Mouse (Mus musculus): ENCODE data around the gene Lrp5. TPM values are rescaled to one million over a fixed set of nuclear protein-coding genes. Genes with fewer than 3 reads are reported as not detected.

Gene Lrp5
- polyA plus RNA-seq, 1 experiment from 2014 or later = 2.3 TPM

DNA sequence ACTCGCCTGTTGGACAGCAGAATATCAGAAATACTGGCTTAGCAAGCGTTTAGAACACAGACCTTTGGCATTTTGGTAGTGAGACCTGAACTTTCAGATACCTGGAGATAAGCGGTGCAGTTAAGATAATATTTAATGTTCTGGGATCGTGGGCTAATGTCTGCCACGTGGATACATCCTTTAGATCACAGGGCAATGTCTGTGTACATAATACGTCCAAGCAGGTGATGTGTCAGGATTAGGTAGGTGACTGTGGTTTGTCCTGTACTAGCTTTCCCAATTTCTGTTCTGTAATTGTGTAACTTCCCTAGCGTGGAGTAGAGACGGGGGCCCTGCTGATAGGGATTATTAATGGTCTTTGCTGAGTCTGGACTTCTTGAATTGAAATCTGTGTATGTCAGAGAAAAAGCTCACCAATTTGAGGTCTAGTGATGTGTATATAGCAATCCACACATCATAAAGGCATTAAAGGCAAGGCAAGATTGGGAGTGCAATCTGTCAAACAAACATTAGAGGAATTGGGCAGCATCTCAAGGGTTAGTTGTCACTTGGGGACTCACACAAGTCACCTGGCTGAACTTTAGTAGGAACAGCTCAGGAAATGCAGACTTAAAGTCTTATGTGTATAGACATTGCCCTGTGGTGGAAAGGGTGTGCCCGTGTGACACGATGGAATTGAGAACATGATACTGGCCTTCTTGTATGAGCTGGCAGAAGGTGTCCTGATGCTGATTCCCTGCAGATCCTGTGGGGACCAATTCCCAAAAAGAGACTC is 22.8 kb upstream of the Lrp5 start:
- Histone ChIP-seq H3K4me2 (replicated peaks) (peak overlapping the region; percentile 72), H3K9me3 (no peaks in the 10 kb centered on the region), H3K36me3 (no peaks in the 10 kb centered on the region), H3K4me1 (peaks cover 17% of the 10 kb centered on the region), H3K9ac (replicated peaks) (peak overlapping the region; percentile 93), H3K27ac (replicated peaks) (no peak overlapping the region), H3K27me3 (no peaks in the 10 kb centered on the region), H3K4me3 (peak overlapping the region; percentile 97)
- no peak for ATAC-seq (replicated peaks)
- 43% methylated on average over 10 of the region's 10 CpGs for WGBS

GRCm38 (mm10) chr19:3708078-3709012 is 22.0 kb upstream of the Lrp5 start, which contains the start of gene 1810055G02Rik:
Gene 1810055G02Rik (plus strand): TSS chr19:3708293.
- H3K9me3 ChIP-seq = no peaks in the 10 kb centered on the region
- H3K4me2 ChIP-seq (replicated peaks) = peak within 1 kb of the TSS; percentile 72
- peak within 1 kb of the TSS; percentile 93 for H3K9ac ChIP-seq (replicated peaks)
- peak within 1 kb of the TSS; percentile 92 for H3K27ac ChIP-seq (replicated peaks)
- no peaks in the 10 kb centered on the region for H3K36me3 ChIP-seq
- H3K27me3 ChIP-seq = no peaks in the 10 kb centered on the region
- ATAC-seq (replicated peaks) = peak; percentile 97
- WGBS = under 1% methylated on average over 61 of the region's 61 CpGs
- H3K4me3 ChIP-seq = peak within 1 kb of the TSS; percentile 97
- peaks cover 17% of the 10 kb centered on the region for H3K4me1 ChIP-seq

GRCm38 (mm10) chr19:3707553-3707952 is 21.2 kb upstream of the Lrp5 start:
- peak overlapping the region; percentile 97 for H3K4me3 ChIP-seq
- H3K27ac ChIP-seq (replicated peaks) = peak overlapping the region; percentile 92
- H3K4me1 ChIP-seq = peaks cover 17% of the 10 kb centered on the region
- no peak for ATAC-seq (replicated peaks)
- H3K4me2 ChIP-seq (replicated peaks) = peak overlapping the region; percentile 72
- WGBS = 33% methylated on average over 10 of the region's 10 CpGs
- no peaks in the 10 kb centered on the region for H3K36me3 ChIP-seq
- H3K9me3 ChIP-seq = no peaks in the 10 kb centered on the region
- H3K9ac ChIP-seq (replicated peaks) = peak overlapping the region; percentile 93
- no peaks in the 10 kb centered on the region for H3K27me3 ChIP-seq

GRCm38 (mm10) chr19:3706258-3706657 is 19.9 kb upstream of the Lrp5 start:
- H3K27me3 ChIP-seq = no peaks in the 10 kb centered on the region
- no peaks in the 10 kb centered on the region for H3K36me3 ChIP-seq
- no peaks in the 10 kb centered on the region for H3K9me3 ChIP-seq
- H3K4me1 ChIP-seq = peaks cover 17% of the 10 kb centered on the region
- H3K9ac ChIP-seq (replicated peaks) = no peak overlapping the region
- no peak overlapping the region for H3K27ac ChIP-seq (replicated peaks)
- H3K4me2 ChIP-seq (replicated peaks) = no peak overlapping the region
- 68% methylated on average over 1 of the region's 1 CpGs for WGBS
- no peak for ATAC-seq (replicated peaks)
- H3K4me3 ChIP-seq = no peak overlapping the region

- H3K27me3 ChIP-seq = no peaks in the 10 kb centered on the region
- H3K4me3 ChIP-seq = no peak overlapping the region
- H3K9me3 ChIP-seq = no peaks in the 10 kb centered on the region
- H3K36me3 ChIP-seq = no peaks in the 10 kb centered on the region
- H3K4me1 ChIP-seq = peaks cover 2% of the 10 kb centered on the region
- no peak overlapping the region for H3K4me2 ChIP-seq (replicated peaks)
- H3K27ac ChIP-seq (replicated peaks) = no peak overlapping the region
- WGBS = 83% methylated on average over 4 of the region's 4 CpGs
- no peak for ATAC-seq (replicated peaks)
- H3K9ac ChIP-seq (replicated peaks) = no peak overlapping the region
Measured at GRCm38 (mm10) chr19:3702460-3702859, 16.1 kb upstream of the Lrp5 start.

DNA sequence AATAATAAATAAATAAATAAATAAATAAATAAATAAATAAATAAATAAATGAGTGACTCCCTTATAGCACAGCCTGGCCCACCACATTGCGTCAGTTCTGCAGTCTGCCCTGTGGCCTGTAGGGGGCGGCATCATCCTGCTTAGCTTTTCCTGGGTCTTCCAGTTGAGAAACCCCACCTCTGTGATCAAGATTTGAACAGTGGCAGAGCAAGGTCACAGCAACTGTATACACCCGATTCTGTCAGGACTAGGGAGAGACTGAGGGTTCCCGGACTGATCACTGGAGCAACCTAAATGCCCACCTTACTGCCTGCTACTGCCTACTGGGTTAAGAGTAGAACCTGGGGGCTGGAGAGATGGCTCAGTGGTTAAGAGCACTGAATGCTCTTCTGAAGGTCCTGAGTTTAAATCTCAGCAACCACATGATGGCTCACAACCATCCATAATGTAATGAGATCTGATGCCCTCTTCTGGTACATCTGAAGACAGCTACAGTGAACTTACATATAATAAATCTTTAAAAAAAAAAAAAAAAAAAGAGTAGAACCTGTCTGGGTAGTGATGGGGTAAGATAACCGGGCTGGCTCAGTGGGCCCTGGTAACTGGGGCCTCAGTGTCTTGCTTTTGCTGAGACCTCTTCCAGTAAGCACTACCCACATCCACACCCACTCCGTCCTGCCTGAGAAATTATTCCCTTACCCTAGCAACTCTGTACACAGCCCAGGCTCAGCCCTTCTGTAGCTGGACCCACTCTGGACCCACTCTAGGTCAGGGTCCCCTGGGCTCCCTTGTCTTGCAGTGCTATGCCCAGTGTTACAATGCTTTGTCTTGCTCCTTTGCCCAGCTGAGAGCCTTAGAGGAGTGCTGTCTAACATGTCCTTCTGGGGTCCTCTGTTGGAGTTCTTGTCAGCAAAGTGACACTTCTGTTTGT is 13.4 kb upstream of the Lrp5 start:
- H3K4me1 ChIP-seq = no peaks in the 10 kb centered on the region
- no peak overlapping the region for H3K4me2 ChIP-seq (replicated peaks)
- H3K36me3 ChIP-seq = no peaks in the 10 kb centered on the region
- no peaks in the 10 kb centered on the region for H3K9me3 ChIP-seq
- H3K9ac ChIP-seq (replicated peaks) = no peak overlapping the region
- no peak overlapping the region for H3K4me3 ChIP-seq
- H3K27ac ChIP-seq (replicated peaks) = no peak overlapping the region
- WGBS = 39% methylated on average over 6 of the region's 6 CpGs
- ATAC-seq (replicated peaks) = no peak; the same call in 1 of the 2 replicates
- no peaks in the 10 kb centered on the region for H3K27me3 ChIP-seq

GRCm38 (mm10) chr19:3698035-3698434 is 11.7 kb upstream of the Lrp5 start:
- no peak overlapping the region for H3K9ac ChIP-seq (replicated peaks)
- WGBS = 88% methylated on average over 7 of the region's 7 CpGs
- ATAC-seq (replicated peaks) = no peak
- H3K4me1 ChIP-seq = no peaks in the 10 kb centered on the region
- H3K36me3 ChIP-seq = no peaks in the 10 kb centered on the region
- no peaks in the 10 kb centered on the region for H3K9me3 ChIP-seq
- H3K27me3 ChIP-seq = no peaks in the 10 kb centered on the region
- H3K4me2 ChIP-seq (replicated peaks) = no peak overlapping the region
- H3K4me3 ChIP-seq = no peak overlapping the region
- no peak overlapping the region for H3K27ac ChIP-seq (replicated peaks)

DNA sequence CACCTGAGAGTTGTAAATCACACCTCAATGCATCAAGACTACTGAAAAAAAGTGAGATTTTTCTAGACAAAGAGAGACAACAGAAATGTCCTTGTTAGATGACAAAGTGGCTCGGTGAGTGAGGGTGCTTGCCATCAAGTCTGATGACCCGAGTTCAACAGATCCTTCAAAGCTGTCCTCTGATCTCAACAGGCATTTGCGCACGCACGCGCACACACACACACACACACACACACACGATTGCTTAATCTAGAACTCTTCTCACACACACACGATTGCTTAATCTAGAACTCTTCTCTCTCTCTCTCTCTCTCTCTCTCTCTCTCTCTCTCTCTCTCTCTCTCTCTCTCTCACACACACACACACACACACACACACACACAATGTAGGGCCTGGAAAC is 9.6 kb upstream of the Lrp5 start:
- WGBS = 91% methylated on average over 8 of the region's 8 CpGs
- ATAC-seq (replicated peaks) = no peak
- H3K9me3 ChIP-seq = no peaks in the 10 kb centered on the region
- no peaks in the 10 kb centered on the region for H3K27me3 ChIP-seq
- no peak overlapping the region for H3K4me3 ChIP-seq
- H3K4me2 ChIP-seq (replicated peaks) = no peak overlapping the region
- H3K4me1 ChIP-seq = no peaks in the 10 kb centered on the region
- no peaks in the 10 kb centered on the region for H3K36me3 ChIP-seq
- H3K9ac ChIP-seq (replicated peaks) = no peak overlapping the region
- no peak overlapping the region for H3K27ac ChIP-seq (replicated peaks)

DNA sequence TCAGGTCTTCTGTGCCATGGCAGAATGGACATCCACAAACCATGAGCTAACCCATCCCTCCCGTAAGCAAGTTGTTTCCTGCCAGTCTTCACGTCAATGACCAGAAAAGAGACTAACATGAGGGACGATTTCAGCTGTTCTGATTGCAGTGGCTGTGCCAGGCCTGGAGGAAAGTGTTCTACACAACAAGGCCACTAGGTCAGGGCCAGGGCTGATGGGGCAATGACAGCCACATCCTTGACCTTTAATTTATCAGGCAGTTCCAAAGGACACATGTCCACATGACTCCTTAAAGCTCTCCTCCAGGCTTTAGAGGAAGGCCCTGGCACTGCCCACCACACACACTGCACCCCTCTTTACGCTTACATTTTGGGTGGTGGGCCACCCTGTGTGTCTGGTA is 9.1 kb upstream of the Lrp5 start:
- 77% methylated on average over 4 of the region's 4 CpGs for WGBS
- Histone ChIP-seq H3K4me2 (replicated peaks) (no peak overlapping the region), H3K36me3 (no peaks in the 10 kb centered on the region), H3K27ac (replicated peaks) (no peak overlapping the region), H3K9ac (replicated peaks) (no peak overlapping the region), H3K4me3 (no peak overlapping the region), H3K27me3 (no peaks in the 10 kb centered on the region), H3K9me3 (no peaks in the 10 kb centered on the region), H3K4me1 (no peaks in the 10 kb centered on the region)
- no peak for ATAC-seq (replicated peaks)

DNA sequence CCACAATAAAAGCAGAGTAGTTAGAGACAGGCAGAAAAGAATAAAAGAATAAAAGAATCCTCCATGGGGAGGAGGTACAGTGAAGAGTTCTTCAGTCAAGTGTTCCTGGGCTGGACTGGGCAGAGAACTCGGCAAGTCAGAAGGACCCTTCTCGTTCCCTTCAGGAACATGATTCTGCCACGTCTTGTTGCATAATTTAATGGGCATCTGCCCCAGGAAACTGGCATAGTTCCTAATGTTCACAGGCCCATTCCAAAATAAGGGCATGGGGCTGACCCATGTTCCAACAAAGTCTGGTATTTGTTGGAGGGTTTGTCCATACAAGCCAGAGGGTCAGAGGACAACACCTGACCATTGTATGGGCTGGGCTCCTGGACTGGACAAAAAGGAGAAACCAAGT is 8.6 kb upstream of the Lrp5 start:
- Histone ChIP-seq H3K4me1 (no peaks in the 10 kb centered on the region), H3K9me3 (no peaks in the 10 kb centered on the region), H3K9ac (replicated peaks) (no peak overlapping the region), H3K27me3 (no peaks in the 10 kb centered on the region), H3K4me2 (replicated peaks) (no peak overlapping the region), H3K36me3 (no peaks in the 10 kb centered on the region), H3K4me3 (no peak overlapping the region), H3K27ac (replicated peaks) (no peak overlapping the region)
- WGBS = 69% methylated on average over 3 of the region's 3 CpGs
- no peak for ATAC-seq (replicated peaks)

DNA sequence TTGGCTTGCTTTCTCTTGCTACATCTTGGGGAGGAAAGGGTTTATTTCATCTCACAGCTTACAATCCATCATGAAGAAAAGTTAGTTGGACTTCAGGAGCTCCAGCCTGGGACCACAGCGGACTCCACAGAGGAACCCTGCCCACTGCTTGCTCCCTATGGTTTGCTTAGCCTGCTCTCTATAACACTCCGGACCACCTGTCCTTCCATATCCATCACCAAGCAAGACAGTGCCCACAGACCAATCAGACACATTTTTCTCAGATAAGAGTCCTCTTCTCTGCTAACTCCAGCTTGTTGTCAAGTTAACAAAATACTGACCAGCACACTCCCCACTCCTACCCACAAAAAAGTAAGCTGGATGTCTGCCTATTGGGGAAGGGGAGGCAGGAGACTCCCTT is 8.1 kb upstream of the Lrp5 start:
- Histone ChIP-seq H3K27ac (replicated peaks) (no peak overlapping the region), H3K4me3 (no peak overlapping the region), H3K36me3 (no peaks in the 10 kb centered on the region), H3K4me1 (no peaks in the 10 kb centered on the region), H3K4me2 (replicated peaks) (no peak overlapping the region), H3K27me3 (no peaks in the 10 kb centered on the region), H3K9ac (replicated peaks) (no peak overlapping the region), H3K9me3 (no peaks in the 10 kb centered on the region)
- ATAC-seq (replicated peaks) = no peak
- WGBS = 92% methylated on average over 2 of the region's 2 CpGs

Data from forebrain, embryonic 15.5 days (tissue).